Mouse (Mus musculus): ENCODE data around the gene Gtf2h4. TPM values are rescaled to one million over a fixed set of nuclear protein-coding genes. Genes with fewer than 3 reads are reported as not detected.

The Gtf2h4 gene
- polyA plus RNA-seq, 1 experiment from 2014 or later: 42.7 TPM

Other genes with a start within 250 kb of the Gtf2h4 start
- gene H2-Q6, start 248.9 kb downstream of the Gtf2h4 start, polyA plus RNA-seq (2014; fragmentation: Nextera tagmentation; extraction: Ambion mirVana): 0.30 and 0.76 TPM in 2 replicates
- 2.6 and 4.6 TPM in 2 replicates for gene H2-Q7, start 234.6 kb downstream of the Gtf2h4 start, polyA plus RNA-seq (2014; fragmentation: Nextera tagmentation; extraction: Ambion mirVana)
- gene H2-Q10, start 203.7 kb downstream of the Gtf2h4 start, polyA plus RNA-seq (2014; fragmentation: Nextera tagmentation; extraction: Ambion mirVana): 0.71 and 1.1 TPM in 2 replicates
- 0.17 TPM in 1 of 2 replicates, not detected in the other for gene Pou5f1, start 167.7 kb downstream of the Gtf2h4 start, polyA plus RNA-seq (2014; fragmentation: Nextera tagmentation; extraction: Ambion mirVana)
- 87.4 and 90.1 TPM in 2 replicates for gene Tcf19, start 156.9 kb downstream of the Gtf2h4 start, polyA plus RNA-seq (2014; fragmentation: Nextera tagmentation; extraction: Ambion mirVana)
- gene Cchcr1, start 156.6 kb downstream of the Gtf2h4 start, polyA plus RNA-seq (2014; fragmentation: Nextera tagmentation; extraction: Ambion mirVana): 16.7 and 19.0 TPM in 2 replicates
- gene Psors1c2, start 140.5 kb downstream of the Gtf2h4 start, polyA plus RNA-seq (2014; fragmentation: Nextera tagmentation; extraction: Ambion mirVana): 0.81 and 1.1 TPM in 2 replicates
- gene Cdsn, start 121.6 kb downstream of the Gtf2h4 start, polyA plus RNA-seq (2014; fragmentation: Nextera tagmentation; extraction: Ambion mirVana): 0.17 TPM in 1 of 2 replicates, not detected in the other
- gene 2300002M23Rik, start 106.3 kb downstream of the Gtf2h4 start, polyA plus RNA-seq (2014; fragmentation: Nextera tagmentation; extraction: Ambion mirVana): 0.66 TPM in 1 of 2 replicates, not detected in the other
- gene Sfta2, start 72.2 kb downstream of the Gtf2h4 start, polyA plus RNA-seq (2014; fragmentation: Nextera tagmentation; extraction: Ambion mirVana): 20.2 and 25.2 TPM in 2 replicates
- not detected in 2 replicates for gene Gm9573, start 47.1 kb downstream of the Gtf2h4 start, polyA plus RNA-seq (2014; fragmentation: Nextera tagmentation; extraction: Ambion mirVana)
- 13.2 and 13.4 TPM in 2 replicates for gene Mucl3, start 30.0 kb downstream of the Gtf2h4 start, polyA plus RNA-seq (2014; fragmentation: Nextera tagmentation; extraction: Ambion mirVana)
- 14.0 and 18.7 TPM in 2 replicates for gene Vars2, start 6.1 kb downstream of the Gtf2h4 start, polyA plus RNA-seq (2014; fragmentation: Nextera tagmentation; extraction: Ambion mirVana)
- 50.4 and 50.6 TPM in 2 replicates for gene Ddr1, start 30.9 kb upstream of the Gtf2h4 start, polyA plus RNA-seq (2014; fragmentation: Nextera tagmentation; extraction: Ambion mirVana)
- gene Ier3, start 147.9 kb upstream of the Gtf2h4 start, polyA plus RNA-seq (2014; fragmentation: Nextera tagmentation; extraction: Ambion mirVana): 3.7 and 5.4 TPM in 2 replicates
- 42.8 and 44.2 TPM in 2 replicates for gene Flot1, start 149.5 kb upstream of the Gtf2h4 start, polyA plus RNA-seq (2014; fragmentation: Nextera tagmentation; extraction: Ambion mirVana)
- gene Tubb5, start 164.6 kb upstream of the Gtf2h4 start, polyA plus RNA-seq (2014; fragmentation: Nextera tagmentation; extraction: Ambion mirVana): 932 and 983 TPM in 2 replicates
- gene Mdc1, start 167.8 kb upstream of the Gtf2h4 start, polyA plus RNA-seq (2014; fragmentation: Nextera tagmentation; extraction: Ambion mirVana): 18.7 and 19.2 TPM in 2 replicates
- gene Nrm, start 187.6 kb upstream of the Gtf2h4 start, polyA plus RNA-seq (2014; fragmentation: Nextera tagmentation; extraction: Ambion mirVana): 65.3 and 67.1 TPM in 2 replicates
- gene Ppp1r18, start 191.9 kb upstream of the Gtf2h4 start, polyA plus RNA-seq (2014; fragmentation: Nextera tagmentation; extraction: Ambion mirVana): 18.8 and 20.1 TPM in 2 replicates
- 34.0 and 38.0 TPM in 2 replicates for gene Dhx16, start 206.1 kb upstream of the Gtf2h4 start, polyA plus RNA-seq (2014; fragmentation: Nextera tagmentation; extraction: Ambion mirVana)
- gene 2310061I04Rik, start 223.7 kb upstream of the Gtf2h4 start, polyA plus RNA-seq (2014; fragmentation: Nextera tagmentation; extraction: Ambion mirVana): 26.7 and 29.8 TPM in 2 replicates
- gene Atat1, start 236.3 kb upstream of the Gtf2h4 start, polyA plus RNA-seq (2014; fragmentation: Nextera tagmentation; extraction: Ambion mirVana): 84.1 and 98.6 TPM in 2 replicates
- gene Mrps18b, start 242.7 kb upstream of the Gtf2h4 start, polyA plus RNA-seq (2014; fragmentation: Nextera tagmentation; extraction: Ambion mirVana): 72.2 and 83.6 TPM in 2 replicates
- gene Ppp1r10, start 242.7 kb upstream of the Gtf2h4 start, polyA plus RNA-seq (2014; fragmentation: Nextera tagmentation; extraction: Ambion mirVana): 32.6 and 35.4 TPM in 2 replicates